Mouse (Mus musculus): ENCODE measurements around the gene Cpne6.
A peak's percentile ranks its signal among the peaks of the same experiment; 100 is the strongest.

- TF ChIP-seq CTCF (IDR thresholded peaks at IDR 0.05; ENCODE audit: extremely low read depth, insufficient read depth, low read length) (no peak), POLR2A (IDR thresholded peaks at IDR 0.05; ENCODE audit: extremely low read depth, insufficient read depth, low read length) (0 out of 2 replicates have a peak, but pooled peaks have one; percentile 11)
These were observed 19.7 kb upstream of the Cpne6 start, which contains the start of gene Carmil3 for GRCm38 (mm10) chr14:55490361-55491201.
